In genomic region chr11:64752816-64753215, GRCm38 (mm10) we compare ENCODE assay signal across 17 mouse cellular contexts.
A peak's percentile ranks its signal among the peaks of the same experiment; 100 is the strongest.
DNase-seq lines count a peak whose midpoint lies in the region; ATAC-seq and TF ChIP-seq lines count a peak whose summit lies in the region.
"Had no signal": no experiment of that assay in that cellular context is flagged by ENCODE, and none has a peak within 500 bp of the region (broad histone marks: within the 10 kb centered on the region; RNA-seq: fewer than 3 reads in every experiment).

No protein-coding gene starts in this region.

- 8% methylated on average over 7 of the region's 7 CpGs for WGBS in cerebellum, adult 2 months
- 46% methylated on average over 7 of the region's 7 CpGs for WGBS in midbrain, embryonic 10.5 days
- WGBS in midbrain, embryonic 16.5 days, result 25% methylated on average over 7 of the region's 7 CpGs

- ATAC-seq in midbrain, embryonic 16.5 days, result no peak
- ATAC-seq: liver, postnatal 0 days had no signal

- no peak overlapping the region for H3K4me2 ChIP-seq in midbrain, embryonic 16.5 days (ENCODE audit: low read length)
- H3K4me2 ChIP-seq: neural tube, embryonic 13.5 days; stomach, embryonic 15.5 days had no signal

- H3K9me3 ChIP-seq in midbrain, embryonic 10.5 days (replicated peaks), result no peaks in the 10 kb centered on the region
- H3K9me3 ChIP-seq in midbrain, embryonic 16.5 days (replicated peaks; ENCODE audit: control insufficient read depth, low read length, poor library complexity, severe bottlenecking), result no peaks in the 10 kb centered on the region
- H3K9me3 ChIP-seq: neural tube, embryonic 13.5 days; stomach, embryonic 15.5 days had no signal

- H3K4me1 ChIP-seq in cerebellum, adult 2 months (ENCODE audit: control insufficient read depth, insufficient read depth, low read length), result peaks cover 3% of the 10 kb centered on the region; the same call in 1 of the 2 replicates
- peaks cover 20% of the 10 kb centered on the region for H3K4me1 ChIP-seq in midbrain, embryonic 10.5 days
- peaks cover 5% of the 10 kb centered on the region for H3K4me1 ChIP-seq in midbrain, embryonic 16.5 days (ENCODE audit: control insufficient read depth, insufficient read depth, low read length)
- H3K4me1 ChIP-seq: stomach, embryonic 15.5 days had no signal

- H3K4me3 ChIP-seq in cerebellum, adult 2 months (replicated peaks; ENCODE audit: insufficient read depth, low read depth, low read length), result no peak overlapping the region
- H3K4me3 ChIP-seq in midbrain, embryonic 10.5 days, result no peak overlapping the region
- H3K4me3 ChIP-seq in midbrain, embryonic 16.5 days (ENCODE audit: low read depth, low read length), result no peak overlapping the region
- H3K4me3 ChIP-seq: neural tube, embryonic 13.5 days; stomach, embryonic 15.5 days had no signal

- H3K36me3 ChIP-seq in midbrain, embryonic 10.5 days, result no peaks in the 10 kb centered on the region
- no peaks in the 10 kb centered on the region for H3K36me3 ChIP-seq in midbrain, embryonic 16.5 days (ENCODE audit: control insufficient read depth, insufficient read depth, low read length)
- H3K36me3 ChIP-seq: neural tube, embryonic 13.5 days; stomach, embryonic 15.5 days had no signal

- peak; percentile 14 to 49 for DNase-seq in cerebellum, adult 2 months
- DNase-seq in cerebellum, adult 11 months, result no peak
- peak; percentile 4 to 13 for DNase-seq in frontal cortex, adult 2 months (ENCODE audit: extremely low spot score in 1 of 2, low spot score in 1 of 2)
- no peak for DNase-seq in frontal cortex, postnatal 10 days (ENCODE audit: low spot score in 2 of 2)
- DNase-seq in midbrain, embryonic 10.5 days (ENCODE audit: low spot score), result no peak
- DNase-seq in brain, embryonic 14.5 days (ENCODE audit: low read depth), result peak; percentile 51
- DNase-seq in testis, postnatal 10 days (ENCODE audit: low spot score), result no peak
- DNase-seq: adrenal gland, postnatal 14 days; heart, adult 18-20 months; kidney, adult 8-10 months; kidney, postnatal 36 days; lung, postnatal 36 days; spleen, adult 18-20 months had no signal

- no peak for TF ChIP-seq CTCF in cerebellum, adult 2 months (IDR thresholded peaks at IDR 0.05; ENCODE audit: borderline replicate concordance, insufficient read depth, low read depth, low read length)
- no peak for TF ChIP-seq CTCF in brain, embryonic 14.5 days (IDR thresholded peaks at IDR 0.05; ENCODE audit: borderline replicate concordance, extremely low read depth, insufficient read depth, insufficient read length)

- no peak for TF ChIP-seq POLR2A in cerebellum, adult 2 months (IDR thresholded peaks at IDR 0.05; ENCODE audit: borderline replicate concordance, insufficient read depth, low read length)
- TF ChIP-seq POLR2A in brain, embryonic 14.5 days (IDR thresholded peaks at IDR 0.05; ENCODE audit: borderline replicate concordance, extremely low read depth, insufficient read depth, insufficient read length, poor library complexity, severe bottlenecking), result no peak

- H3K9ac ChIP-seq in midbrain, embryonic 16.5 days (ENCODE audit: low read depth, low read length), result no peak overlapping the region
- H3K9ac ChIP-seq: liver, postnatal 0 days; neural tube, embryonic 13.5 days; stomach, embryonic 15.5 days had no signal

- H3K27me3 ChIP-seq in cerebellum, adult 2 months (ENCODE audit: control insufficient read depth, insufficient read depth, low read length), result no peaks in the 10 kb centered on the region
- H3K27me3 ChIP-seq in midbrain, embryonic 10.5 days (ENCODE audit: low read depth, poor library complexity, severe bottlenecking), result no peaks in the 10 kb centered on the region
- no peaks in the 10 kb centered on the region for H3K27me3 ChIP-seq in midbrain, embryonic 16.5 days (ENCODE audit: control insufficient read depth, insufficient read depth, low read depth, low read length)
- H3K27me3 ChIP-seq: neural tube, embryonic 13.5 days; stomach, embryonic 15.5 days had no signal

- no peak overlapping the region for H3K27ac ChIP-seq in cerebellum, adult 2 months (ENCODE audit: insufficient read depth, low read length)
- H3K27ac ChIP-seq in midbrain, embryonic 10.5 days (replicated peaks), result 0 out of 2 replicates have a peak overlapping the region, but pooled peaks have one; percentile 13
- no peak overlapping the region for H3K27ac ChIP-seq in midbrain, embryonic 16.5 days (ENCODE audit: low read length)
- H3K27ac ChIP-seq: neural tube, embryonic 13.5 days; stomach, embryonic 15.5 days had no signal

Comparison
In these comparisons a context has a peak if more than half of its experiments do, and no peak if none do; other contexts are left out.
1. DNase-seq: peak in cerebellum, adult 2 months (2 of 2), frontal cortex, adult 2 months (2 of 2) and brain, embryonic 14.5 days (single experiment); none in cerebellum, adult 11 months (single experiment), frontal cortex, postnatal 10 days (0 of 2), midbrain, embryonic 10.5 days (single experiment) and testis, postnatal 10 days (single experiment).